Mouse (Mus musculus) forebrain, postnatal 0 days (tissue): ENCODE results near the gene Ube2d3. TPM values are rescaled to one million over a fixed set of nuclear protein-coding genes. Genes with fewer than 3 reads are reported as not detected.
A peak's percentile ranks its signal among the peaks of the same experiment; 100 is the strongest.
"Not testable (repeated sequence)": the region's sequence is repeated elsewhere in the genome, so short reads cannot be mapped to it uniquely, and the experiment has no call there.

Experiments used
- ATAC-seq: fragments of 200-750 bp; cut with Nextera tagmentation; 2 replicates; pipeline ENCODE4 v1.8.0; 2017; ENCODE audit warnings: mild to moderate bottlenecking, moderate library complexity
- DNase-seq: peaks from one replicate; pipeline ENCODE4 v3.0.0-alpha.2; 2015
- H3K27ac ChIP-seq: fragments of 300-500 bp; sonication (generic); 2 replicates; pipeline ENCODE4 v1.5.1; 2014; ENCODE audit warnings: low read depth, mild to moderate bottlenecking, antibody characterized with exemption, low read length, moderate library complexity, mixed read lengths
- H3K27me3 ChIP-seq: fragments of 300-500 bp; sonication (generic); 2 replicates; pipeline ENCODE4 v1.6.1; 2014; ENCODE audit warnings: mild to moderate bottlenecking, low read length, mixed read lengths; ENCODE audit not compliant: insufficient read depth
- H3K36me3 ChIP-seq: fragments of 300-500 bp; sonication (generic); 2 replicates; pipeline ENCODE4 v1.6.1; 2014; ENCODE audit warnings: mild to moderate bottlenecking, moderate library complexity; ENCODE audit not compliant: insufficient read depth
- H3K4me1 ChIP-seq: fragments of 300-500 bp; sonication (generic); 2 replicates; pipeline ENCODE4 v1.6.1; 2014; ENCODE audit warnings: antibody characterized with exemption; ENCODE audit not compliant: insufficient read depth
- H3K4me2 ChIP-seq: fragments of 300-500 bp; sonication (generic); 2 replicates; pipeline ENCODE4 v1.6.1; 2014; ENCODE audit warnings: low read depth, mild to moderate bottlenecking, moderate library complexity
- H3K4me3 ChIP-seq: fragments of 300-500 bp; sonication (generic); 2 replicates; pipeline ENCODE4 v1.5.1; 2014; ENCODE audit warnings: low read depth, low read length, mixed read lengths
- H3K9ac ChIP-seq: fragments of 300-500 bp; sonication (generic); 2 replicates; pipeline ENCODE4 v1.6.1; 2014; ENCODE audit warnings: mild to moderate bottlenecking
- H3K9me3 ChIP-seq: fragments of 300-500 bp; sonication (generic); 2 replicates; pipeline ENCODE4 v1.6.1; 2016; ENCODE audit warnings: low read length
- CTCF ChIP-seq: sonication (generic); IDR thresholded peaks from 2 replicates; pipeline ENCODE4 v1.5.1; 2016; ENCODE audit warnings: antibody characterized with exemption, control low read depth, low read depth
- WGBS: fragments of 180-500 bp; shearing (Covaris S2); extraction: QIAGEN DNeasy Blood & Tissue Kit; methylation state at CpG from one replicate; pipeline ENCODE4 v1.1.7; 2014; 5-methylcytosine and 5-hydroxymethylcytosine counted together
- polyA plus RNA-seq: library from polyadenylated mRNA; unstranded; fragments of >200 nt; fragmentation: Nextera tagmentation; extraction: Ambion mirVana; gene quantifications from 2 replicates; pipeline ENCODE4 v1.2.1, GENCODE M21; 2015
- total RNA-seq: library from RNA; depleted of rRNA; stranded (reverse); fragments of >200 nt; gene quantifications from 2 replicates; pipeline ENCODE4 v1.2.3, GENCODE M21; 2014

The Ube2d3 gene
- total and polyA plus RNA-seq, 2 experiments from 2014 or later: 341 to 607 TPM

GRCm38 (mm10) chr3:135480767-135481166, 42.8 kb downstream of the Ube2d3 start:
- no peaks in the 10 kb centered on the region for H3K4me1 ChIP-seq
- ATAC-seq: no peak
- 88% methylated on average over 6 of the region's 6 CpGs for WGBS

GRCm38 (mm10) chr3:135481608-135482007, 43.7 kb downstream of the Ube2d3 start:
- DNase-seq: no peak
- no peak overlapping the region for H3K4me2 ChIP-seq
- H3K9ac ChIP-seq: no peak overlapping the region
- 93% methylated on average over 3 of the region's 3 CpGs for WGBS
- TF ChIP-seq CTCF: no peak
- H3K27ac ChIP-seq: no peak overlapping the region
- no peak for ATAC-seq
- H3K4me1 ChIP-seq: no peaks in the 10 kb centered on the region
- H3K9me3 ChIP-seq: no peaks in the 10 kb centered on the region
- H3K27me3 ChIP-seq: no peaks in the 10 kb centered on the region
- no peak overlapping the region for H3K4me3 ChIP-seq
- no peaks in the 10 kb centered on the region for H3K36me3 ChIP-seq

More at GRCm38 (mm10) chr3:135480767-135481166, 42.8 kb downstream of the Ube2d3 start:
- no peak for DNase-seq
- Histone ChIP-seq H3K9ac (no peak overlapping the region), H3K27me3 (no peaks in the 10 kb centered on the region), H3K27ac (no peak overlapping the region), H3K4me2 (no peak overlapping the region), H3K36me3 (no peaks in the 10 kb centered on the region), H3K4me3 (no peak overlapping the region), H3K9me3 (no peaks in the 10 kb centered on the region)
- no peak for TF ChIP-seq CTCF

- WGBS: 90% methylated on average over 15 of the region's 15 CpGs
- not testable (repeated sequence) for H3K9ac ChIP-seq, H3K9me3 ChIP-seq, H3K27me3 ChIP-seq, H3K27ac ChIP-seq, DNase-seq, ATAC-seq, H3K4me1 ChIP-seq, H3K36me3 ChIP-seq
- Histone ChIP-seq H3K4me2 (peak overlapping the region; percentile 99), H3K4me3 (peak overlapping the region; percentile 60; the same call in 1 of the 2 replicates)
These were observed 46.7 kb downstream of the Ube2d3 start for GRCm38 (mm10) chr3:135484650-135485049.

- WGBS: 2% methylated on average over 48 of the region's 48 CpGs
- Histone ChIP-seq H3K4me2 (peak within 1 kb of the TSS; percentile 99), H3K4me1 (no peaks in the 10 kb centered on the region), H3K27me3 (no peaks in the 10 kb centered on the region), H3K9me3 (no peaks in the 10 kb centered on the region), H3K36me3 (no peaks in the 10 kb centered on the region), H3K9ac (peak within 1 kb of the TSS; percentile 59), H3K4me3 (peak within 1 kb of the TSS; percentile 60), H3K27ac (no peak within 1 kb of the TSS)
- peak; percentile 28 for TF ChIP-seq CTCF
- ATAC-seq (peak; percentile 92), DNase-seq (peak; percentile 46)
These were observed 47.4 kb downstream of the Ube2d3 start, which contains the start of gene Manba for GRCm38 (mm10) chr3:135485128-135485899. Gene Manba (plus strand): TSS chr3:135485611.

- Histone ChIP-seq H3K27me3 (no peaks in the 10 kb centered on the region), H3K4me2 (peak overlapping the region; percentile 99), H3K27ac (no peak overlapping the region), H3K4me1 (no peaks in the 10 kb centered on the region), H3K9me3 (no peaks in the 10 kb centered on the region), H3K9ac (peak overlapping the region; percentile 59), H3K4me3 (peak overlapping the region; percentile 60), H3K36me3 (no peaks in the 10 kb centered on the region)
- 16% methylated on average over 9 of the region's 9 CpGs for WGBS
- TF ChIP-seq CTCF: no peak
- no peak for ATAC-seq
- no peak for DNase-seq
These were observed 47.9 kb downstream of the Ube2d3 start for GRCm38 (mm10) chr3:135485900-135486241.

GRCm38 (mm10) chr3:135486351-135486750, 48.4 kb downstream of the Ube2d3 start:
- ATAC-seq (no peak), DNase-seq (no peak)
- Histone ChIP-seq H3K9ac (no peak overlapping the region), H3K9me3 (no peaks in the 10 kb centered on the region), H3K27ac (no peak overlapping the region), H3K27me3 (no peaks in the 10 kb centered on the region), H3K4me1 (no peaks in the 10 kb centered on the region), H3K36me3 (no peaks in the 10 kb centered on the region), H3K4me3 (no peak overlapping the region), H3K4me2 (peak overlapping the region; percentile 99)
- TF ChIP-seq CTCF: no peak
- WGBS: 65% methylated on average over 5 of the region's 5 CpGs

GRCm38 (mm10) chr3:135487803-135488202, 49.9 kb downstream of the Ube2d3 start:
- Histone ChIP-seq H3K9me3 (no peaks in the 10 kb centered on the region), H3K36me3 (no peaks in the 10 kb centered on the region), H3K27me3 (no peaks in the 10 kb centered on the region), H3K4me3 (no peak overlapping the region), H3K9ac (no peak overlapping the region), H3K27ac (no peak overlapping the region), H3K4me2 (no peak overlapping the region), H3K4me1 (no peaks in the 10 kb centered on the region)
- ATAC-seq (no peak), DNase-seq (no peak)
- TF ChIP-seq CTCF: no peak
- 94% methylated on average over 4 of the region's 4 CpGs for WGBS
